Mouse (Mus musculus) G1E (cell line): ENCODE measurements at regions not wholly inside any gene's neighbourhood (a gene's known extent, or its start where the extent isn't known, plus 50 kb on each side); places are given as distances from the start of the nearest gene placed in this dataset.

Experiments used
- ATAC-seq: 2 replicates; pipeline ENCODE4 v1.8.0; 2016; ENCODE audit warnings: mild to moderate bottlenecking; ENCODE audit not compliant: insufficient number of reproducible peaks, poor library complexity, low FRiP score, severe bottlenecking; ENCODE audit errors: extremely low read depth
- DNase-seq: peaks from one replicate; pipeline ENCODE4 v3.0.0; 2012; ENCODE audit warnings: low spot score
- H3K27me3 ChIP-seq: 2 replicates; pipeline ENCODE4 v1.6.1; 2012; ENCODE audit warnings: mild to moderate bottlenecking, low read length, inconsistent platforms; ENCODE audit not compliant: insufficient read depth
- H3K36me3 ChIP-seq: replicated peaks from 2 replicates; pipeline ENCODE3; 2012; ENCODE audit warnings: mild to moderate bottlenecking, inconsistent platforms
- H3K4me1 ChIP-seq: 2 replicates; pipeline ENCODE4 v1.6.1; 2012; ENCODE audit warnings: low read depth, low read length, inconsistent platforms, mixed read lengths; ENCODE audit not compliant: insufficient read depth
- H3K4me3 ChIP-seq: 2 replicates; pipeline ENCODE4 v1.5.1; 2012; ENCODE audit warnings: low read depth, mild to moderate bottlenecking, inconsistent platforms, low read length, moderate library complexity, mixed read lengths
- H3K9me3 ChIP-seq: replicated peaks from 2 replicates; pipeline ENCODE4 v1.6.1; 2012; ENCODE audit warnings: inconsistent platforms
- CTCF ChIP-seq: IDR thresholded peaks from 2 replicates; pipeline ENCODE4 v1.5.1; 2012; ENCODE audit warnings: low read depth, low read length, inconsistent platforms, mixed read lengths
- GATA1 ChIP-seq: IDR thresholded peaks from 2 replicates; pipeline ENCODE4 v1.6.1; 2012; ENCODE audit warnings: borderline replicate concordance, low read length, inconsistent platforms, mixed read lengths
- GATA2 ChIP-seq: IDR thresholded peaks from 2 replicates; pipeline ENCODE4 v1.6.1; 2012; ENCODE audit warnings: low read depth, low read length, inconsistent platforms, borderline replicate concordance
- POLR2AphosphoS5 ChIP-seq: IDR thresholded peaks from 2 replicates; pipeline ENCODE4 v1.6.1; 2012; ENCODE audit warnings: low read depth, low read length, inconsistent platforms; ENCODE audit not compliant: insufficient replicate concordance
- TAL1 ChIP-seq: conservative IDR thresholded peaks from 2 replicates; pipeline ENCODE4 v1.6.1; 2012; ENCODE audit warnings: low read depth, low read length, inconsistent platforms, mixed read lengths

DNA sequence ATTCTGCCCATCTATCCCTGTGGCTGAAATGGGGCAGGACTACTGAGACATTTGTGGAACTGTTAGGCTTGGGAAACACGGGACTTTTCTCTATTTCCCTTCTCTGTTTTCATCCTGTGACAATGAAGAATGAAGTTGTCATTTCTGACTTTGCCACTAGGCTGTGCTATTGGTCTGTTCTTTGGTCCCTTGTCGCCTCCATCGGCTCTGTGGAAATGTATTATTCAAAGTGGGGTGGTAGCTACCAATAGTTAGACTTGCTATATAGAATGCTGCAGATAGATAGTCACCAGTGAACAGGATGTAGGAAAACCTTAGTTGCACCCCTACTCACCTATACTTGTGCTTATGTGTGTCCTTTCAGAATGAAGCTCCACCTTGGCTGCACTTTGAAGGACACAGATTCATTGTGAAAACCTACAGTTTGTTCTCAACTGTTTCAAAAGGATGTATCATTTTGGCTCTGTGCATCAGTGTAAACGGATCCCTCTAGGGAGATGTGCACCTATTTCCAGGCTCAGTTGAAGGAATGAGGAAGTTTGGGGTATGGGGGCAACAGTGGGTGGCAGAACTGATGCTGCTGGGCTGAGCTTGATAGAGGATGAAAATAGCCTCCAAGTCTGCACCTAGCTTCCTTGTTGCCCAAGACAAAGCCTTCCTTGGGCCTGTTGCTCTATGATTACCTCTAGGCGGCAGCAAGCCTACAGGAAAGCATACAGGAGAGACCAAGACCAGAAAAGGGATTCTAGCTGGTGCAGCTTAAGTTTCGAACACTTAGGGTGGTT, 1927.9 kb upstream of the Lrrc6 start:
- no peak for DNase-seq
- no peak; the same call in 1 of the 2 replicates for ATAC-seq
- H3K4me1 ChIP-seq = no peaks in the 10 kb centered on the region
- H3K4me3 ChIP-seq = no peak overlapping the region
- no peaks in the 10 kb centered on the region for H3K27me3 ChIP-seq
- no peaks in the 10 kb centered on the region for H3K9me3 ChIP-seq
- H3K36me3 ChIP-seq = no peaks in the 10 kb centered on the region
- TF ChIP-seq POLR2AphosphoS5 (no peak), CTCF (no peak), GATA2 (no peak), GATA1 (no peak), TAL1 (no peak)

- ATAC-seq (no peak), DNase-seq (no peak)
- Histone ChIP-seq H3K36me3 (no peaks in the 10 kb centered on the region), H3K9me3 (no peaks in the 10 kb centered on the region), H3K27me3 (no peaks in the 10 kb centered on the region), H3K4me3 (no peak overlapping the region), H3K4me1 (no peaks in the 10 kb centered on the region)
- TF ChIP-seq GATA2 (no peak), CTCF (no peak), TAL1 (no peak), GATA1 (no peak), POLR2AphosphoS5 (no peak)
Measured at GRCm38 (mm10) chr15:68417142-68417541, 1916.4 kb upstream of the Lrrc6 start.

GRCm38 (mm10) chr15:68415401-68415925, 1914.8 kb upstream of the Lrrc6 start:
- no peak; the same call in 1 of the 2 replicates for ATAC-seq
- Histone ChIP-seq H3K4me3 (no peak overlapping the region), H3K27me3 (no peaks in the 10 kb centered on the region), H3K9me3 (no peaks in the 10 kb centered on the region), H3K36me3 (no peaks in the 10 kb centered on the region), H3K4me1 (no peaks in the 10 kb centered on the region)
- peak; percentile 2 for DNase-seq
- peak; percentile 65; the same call in 1 of the 2 replicates for TF ChIP-seq CTCF
- no peak for TF ChIP-seq POLR2AphosphoS5

GRCm38 (mm10) chr15:68414047-68414446, 1913.3 kb upstream of the Lrrc6 start:
- Histone ChIP-seq H3K4me1 (no peaks in the 10 kb centered on the region), H3K4me3 (no peak overlapping the region), H3K9me3 (no peaks in the 10 kb centered on the region), H3K27me3 (no peaks in the 10 kb centered on the region), H3K36me3 (no peaks in the 10 kb centered on the region)
- no peak for ATAC-seq
- TF ChIP-seq CTCF = no peak
- no peak for TF ChIP-seq TAL1
- no peak for TF ChIP-seq POLR2AphosphoS5
- no peak for TF ChIP-seq GATA2
- no peak for TF ChIP-seq GATA1
- DNase-seq = no peak

GRCm38 (mm10) chr15:68412697-68413096, 1912.0 kb upstream of the Lrrc6 start:
- H3K4me1 ChIP-seq = no peaks in the 10 kb centered on the region
- no peaks in the 10 kb centered on the region for H3K9me3 ChIP-seq
- ATAC-seq (no peak), DNase-seq (no peak)
- peaks cover 3% of the 10 kb centered on the region; the same call in 1 of the 2 replicates for H3K27me3 ChIP-seq
- H3K36me3 ChIP-seq = no peaks in the 10 kb centered on the region
- no peak overlapping the region for H3K4me3 ChIP-seq
- TF ChIP-seq POLR2AphosphoS5 (no peak), TAL1 (no peak), CTCF (no peak), GATA2 (no peak), GATA1 (no peak)

- Histone ChIP-seq H3K27me3 (peaks cover 3% of the 10 kb centered on the region; the same call in 1 of the 2 replicates), H3K4me3 (no peak overlapping the region), H3K4me1 (no peaks in the 10 kb centered on the region), H3K9me3 (no peaks in the 10 kb centered on the region), H3K36me3 (no peaks in the 10 kb centered on the region)
- DNase-seq (no peak), ATAC-seq (no peak)
- TF ChIP-seq GATA2 = no peak
- TF ChIP-seq CTCF = no peak
- no peak for TF ChIP-seq GATA1
- no peak for TF ChIP-seq POLR2AphosphoS5
- no peak for TF ChIP-seq TAL1
Measured at GRCm38 (mm10) chr15:68412156-68412555, 1911.4 kb upstream of the Lrrc6 start.

- no peaks in the 10 kb centered on the region for H3K9me3 ChIP-seq
- no peak for ATAC-seq
- H3K36me3 ChIP-seq = no peaks in the 10 kb centered on the region
- no peak for DNase-seq
- no peaks in the 10 kb centered on the region for H3K27me3 ChIP-seq
- no peak overlapping the region for H3K4me3 ChIP-seq
- H3K4me1 ChIP-seq = no peaks in the 10 kb centered on the region
- no peak for TF ChIP-seq CTCF
- TF ChIP-seq GATA1 = no peak
- no peak for TF ChIP-seq GATA2
- TF ChIP-seq POLR2AphosphoS5 = no peak
Measured at GRCm38 (mm10) chr15:68403554-68404070, 1902.9 kb upstream of the Lrrc6 start.
